Mouse (Mus musculus) myocyte (in vitro differentiated cells): ENCODE data around the gene Nr1i3. TPM values are rescaled to one million over a fixed set of nuclear protein-coding genes. Genes with fewer than 3 reads are reported as not detected.

Source experiments
- H3K27me3 ChIP-seq: one replicate; pipeline ENCODE4 v1.6.1; 2011; ENCODE audit not compliant: control insufficient read depth, insufficient read depth, insufficient read length
- H3K36me3 ChIP-seq: one replicate; pipeline ENCODE4 v1.6.1; 2011; ENCODE audit not compliant: control insufficient read depth, insufficient read depth
- H3K4me2 ChIP-seq: one replicate; pipeline ENCODE4 v1.6.1; 2011; ENCODE audit warnings: low read depth, control low read depth
- H3K4me3 ChIP-seq: one replicate; pipeline ENCODE4 v1.5.1; 2011; ENCODE audit warnings: mild to moderate bottlenecking, control low read depth, moderate library complexity
- H3K79me2 ChIP-seq: one replicate; pipeline ENCODE4 v1.6.1; 2011; ENCODE audit not compliant: control insufficient read depth, insufficient read depth
- H3ac ChIP-seq: one replicate; pipeline ENCODE4 v1.6.1; 2011; ENCODE audit not compliant: control insufficient read depth, insufficient read length
- CEBPB ChIP-seq: IDR thresholded peaks from 2 replicates; pipeline ENCODE4 v1.6.1; 2011; ENCODE audit warnings: mild to moderate bottlenecking, moderate library complexity; ENCODE audit not compliant: poor library complexity, insufficient read depth, severe bottlenecking
- E2F4 ChIP-seq: IDR thresholded peaks from one replicate; pipeline ENCODE4 v1.6.1; 2011; ENCODE audit warnings: mild to moderate bottlenecking, control low read depth, moderate library complexity; ENCODE audit not compliant: insufficient read depth
- MAX ChIP-seq: IDR thresholded peaks from one replicate; pipeline ENCODE4 v1.6.1; 2011; ENCODE audit warnings: low read depth, mild to moderate bottlenecking, control low read depth
- MYOD1 ChIP-seq, 3 experiments: IDR thresholded peaks; one replicate each; pipeline ENCODE4 v1.6.1; 2011; ENCODE audit warnings: control low read depth in 2 of 3, low read depth in 2 of 3, mild to moderate bottlenecking in 2 of 3, moderate library complexity in 1 of 3; ENCODE audit not compliant: insufficient read length in 2 of 3, control insufficient read depth in 1 of 3
- MYOG ChIP-seq, 3 experiments: IDR thresholded peaks; one replicate each; pipeline ENCODE4 v1.6.1; 2011; ENCODE audit warnings: control low read depth in 2 of 3, low read depth in 2 of 3, mild to moderate bottlenecking in 2 of 3; ENCODE audit not compliant: insufficient read length in 2 of 3, control insufficient read depth in 1 of 3, insufficient read depth in 1 of 3
- POLR2A ChIP-seq: IDR thresholded peaks from one replicate; pipeline ENCODE4 v1.6.1; 2011; ENCODE audit warnings: low read depth, mild to moderate bottlenecking, control low read depth, moderate library complexity; ENCODE audit not compliant: insufficient read length
- POLR2AphosphoS2 ChIP-seq: IDR thresholded peaks from one replicate; pipeline ENCODE4 v1.6.1; 2011; ENCODE audit warnings: low read depth, control low read depth; ENCODE audit not compliant: insufficient read length
- REST ChIP-seq: IDR thresholded peaks from one replicate; pipeline ENCODE4 v1.6.1; 2011; ENCODE audit warnings: mild to moderate bottlenecking, control low read depth, moderate library complexity; ENCODE audit not compliant: insufficient read depth, insufficient read length
- SRF ChIP-seq: IDR thresholded peaks from one replicate; pipeline ENCODE4 v1.6.1; 2011; ENCODE audit warnings: low read depth; ENCODE audit not compliant: control insufficient read depth, insufficient read length
- TCF12 ChIP-seq: IDR thresholded peaks from one replicate; pipeline ENCODE4 v1.6.1; 2011; ENCODE audit warnings: mild to moderate bottlenecking, control low read depth; ENCODE audit not compliant: poor library complexity, insufficient read depth, severe bottlenecking
- TCF3 ChIP-seq: IDR thresholded peaks from one replicate; pipeline ENCODE4 v1.6.1; 2011; ENCODE audit warnings: low read depth, control low read depth; ENCODE audit not compliant: insufficient read length
- USF1 ChIP-seq: IDR thresholded peaks from one replicate; pipeline ENCODE4 v1.6.1; 2011; ENCODE audit warnings: low read depth, mild to moderate bottlenecking, control low read depth, moderate library complexity
- polyA plus RNA-seq: library from polyadenylated mRNA; unstranded; fragments of >200 nt; fragmentation: generic; extraction: Trizol; gene quantifications from one replicate; pipeline ENCODE4 v1.2.1, GENCODE M21; 2012; ENCODE audit warnings: missing spikeins

The Nr1i3 gene
- polyA plus RNA-seq, 1 experiment, result 0.06 TPM

- no peak for TF ChIP-seq MAX
- TF ChIP-seq MYOD1 (IDR thresholded peaks at IDR 0.05; ENCODE audit: control insufficient read depth in 1 of 3, insufficient read length in 2 of 3, low read depth in 2 of 3), result no peak
- TF ChIP-seq POLR2A, result no peak
- no peak for TF ChIP-seq E2F4
- no peak for TF ChIP-seq MYOG (IDR thresholded peaks at IDR 0.05; ENCODE audit: control insufficient read depth in 1 of 3, insufficient read depth in 1 of 3, insufficient read length in 2 of 3, low read depth in 2 of 3)
- TF ChIP-seq TCF3, result no peak
- TF ChIP-seq POLR2AphosphoS2, result no peak
- no peak for TF ChIP-seq SRF
- no peak for TF ChIP-seq REST
- no peak overlapping the region for H3K4me2 ChIP-seq
- no peak overlapping the region for H3K4me3 ChIP-seq
- peaks cover 20% of the 10 kb centered on the region for H3K36me3 ChIP-seq
- no peak overlapping the region for H3ac ChIP-seq
- H3K79me2 ChIP-seq, result no peaks in the 10 kb centered on the region
- H3K27me3 ChIP-seq, result no peaks in the 10 kb centered on the region
These were observed 16.4 kb downstream of the Nr1i3 start for GRCm38 (mm10) chr1:171230215-171230614.

DNA sequence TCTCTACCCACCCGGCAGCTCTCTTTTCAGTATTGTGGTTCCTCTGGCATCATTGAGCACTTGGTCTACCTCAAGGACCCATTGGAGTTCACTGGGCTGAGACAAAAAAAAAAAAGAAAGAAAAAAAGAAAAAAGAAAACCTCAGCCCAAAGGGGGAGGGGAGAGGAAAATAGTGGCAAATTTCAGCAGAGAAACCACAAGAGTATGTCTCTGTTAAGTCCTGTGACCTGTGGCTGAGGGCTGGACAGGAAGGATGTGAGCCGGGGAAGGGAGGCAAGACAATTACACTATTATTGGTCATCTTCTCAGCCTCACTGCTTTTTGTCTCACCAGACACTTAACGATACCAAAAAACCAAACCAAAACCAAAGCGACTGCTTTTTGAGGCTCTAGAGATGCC is 18.1 kb downstream of the Nr1i3 start:
- Histone ChIP-seq H3K4me3 (no peak overlapping the region), H3ac (no peak overlapping the region), H3K27me3 (no peaks in the 10 kb centered on the region), H3K36me3 (peaks cover 30% of the 10 kb centered on the region), H3K4me2 (peak overlapping the region; percentile 30), H3K79me2 (no peaks in the 10 kb centered on the region)
- TF ChIP-seq TCF3 (no peak), REST (no peak), POLR2AphosphoS2 (no peak), CEBPB (no peak), USF1 (no peak), E2F4 (no peak), MYOD1 (IDR thresholded peaks at IDR 0.05; ENCODE audit: control insufficient read depth in 1 of 3, insufficient read length in 2 of 3, low read depth in 2 of 3) (no peak)

DNA sequence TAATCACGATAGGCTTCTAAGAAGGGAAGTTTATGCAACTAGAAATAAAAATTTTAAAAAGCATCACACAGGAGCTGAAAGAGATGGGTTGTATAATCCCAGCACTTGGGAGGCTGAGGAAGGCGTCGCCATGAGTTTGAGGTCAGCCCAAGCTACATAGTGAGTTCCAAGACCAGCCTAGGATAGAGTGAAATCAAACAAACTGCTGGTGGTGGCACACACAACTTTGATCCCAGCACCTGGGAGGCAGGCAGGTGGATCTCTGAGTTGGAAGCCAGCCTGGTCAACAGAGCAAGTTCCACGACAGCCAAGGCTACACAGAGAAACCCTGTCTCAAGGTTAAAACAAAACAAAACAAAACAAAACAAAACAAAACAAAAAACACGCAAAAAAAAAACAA is 18.6 kb downstream of the Nr1i3 start:
- Histone ChIP-seq H3K4me3 (no peak overlapping the region), H3K79me2 (no peaks in the 10 kb centered on the region), H3K36me3 (peaks cover 36% of the 10 kb centered on the region), H3K4me2 (peak overlapping the region; percentile 30), H3ac (no peak overlapping the region), H3K27me3 (no peaks in the 10 kb centered on the region)
- no peak for TF ChIP-seq POLR2AphosphoS2
- no peak for TF ChIP-seq TCF3

- TF ChIP-seq POLR2AphosphoS2, result peak; percentile 10
- TF ChIP-seq SRF, result no peak
- H3K79me2 ChIP-seq, result no peaks in the 10 kb centered on the region
- no peaks in the 10 kb centered on the region for H3K27me3 ChIP-seq
- peaks cover 37% of the 10 kb centered on the region for H3K36me3 ChIP-seq
- no peak overlapping the region for H3ac ChIP-seq
- no peak overlapping the region for H3K4me3 ChIP-seq
- no peak overlapping the region for H3K4me2 ChIP-seq
These were observed 19.3 kb downstream of the Nr1i3 start for GRCm38 (mm10) chr1:171232800-171233730.

GRCm38 (mm10) chr1:171234126-171234525 is 20.4 kb downstream of the Nr1i3 start, which contains the start of gene Fcer1g:
Gene Fcer1g (minus strand): TSS chr1:171234365.
- H3K27me3 ChIP-seq, result no peaks in the 10 kb centered on the region
- no peaks in the 10 kb centered on the region for H3K79me2 ChIP-seq
- peaks cover 45% of the 10 kb centered on the region for H3K36me3 ChIP-seq
- no peak within 1 kb of the TSS for H3K4me3 ChIP-seq
- TF ChIP-seq POLR2A (no peak), POLR2AphosphoS2 (peak; percentile 64), SRF (no peak), MAX (no peak)
- H3K4me2 ChIP-seq, result no peak within 1 kb of the TSS
- no peak within 1 kb of the TSS for H3ac ChIP-seq

DNA sequence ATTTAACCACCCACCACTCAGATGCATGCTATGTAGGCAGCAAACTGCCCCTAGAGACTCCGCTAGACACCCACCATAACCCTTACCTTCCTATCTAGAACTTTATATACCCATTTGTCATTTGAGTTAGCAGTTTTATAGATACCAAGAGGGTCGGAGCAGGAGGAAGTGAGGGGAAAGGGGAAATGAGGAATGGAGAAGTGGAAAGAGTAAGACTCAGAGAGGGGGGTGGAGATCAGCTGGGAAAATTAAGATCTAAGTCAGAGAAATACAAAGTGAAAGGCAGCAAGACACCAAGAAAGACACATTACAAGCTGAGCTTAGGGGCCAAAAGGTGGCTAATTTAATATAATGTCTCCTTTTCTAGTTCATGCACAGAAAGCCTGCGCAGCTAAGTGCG is 20.8 kb downstream of the Nr1i3 start:
- no peaks in the 10 kb centered on the region for H3K79me2 ChIP-seq
- no peak overlapping the region for H3K4me3 ChIP-seq
- H3ac ChIP-seq, result no peak overlapping the region
- TF ChIP-seq POLR2A, result no peak
- TF ChIP-seq MYOG (IDR thresholded peaks at IDR 0.05; ENCODE audit: control insufficient read depth in 1 of 3, insufficient read depth in 1 of 3, insufficient read length in 2 of 3, low read depth in 2 of 3), result no peak
- no peak for TF ChIP-seq CEBPB
- TF ChIP-seq USF1, result no peak
- TF ChIP-seq SRF, result no peak
- no peak for TF ChIP-seq MAX
- TF ChIP-seq TCF12, result no peak
- no peak for TF ChIP-seq MYOD1 (IDR thresholded peaks at IDR 0.05; ENCODE audit: control insufficient read depth in 1 of 3, insufficient read length in 2 of 3, low read depth in 2 of 3)
- no peak for TF ChIP-seq REST
- TF ChIP-seq POLR2AphosphoS2, result no peak
- TF ChIP-seq E2F4, result no peak
- TF ChIP-seq TCF3, result no peak
- no peak overlapping the region for H3K4me2 ChIP-seq
- H3K36me3 ChIP-seq, result peaks cover 42% of the 10 kb centered on the region
- H3K27me3 ChIP-seq, result no peaks in the 10 kb centered on the region
